Mouse (Mus musculus) E14TG2a.4 (cell line): ENCODE data around the gene Pbld1.

Source experiments
- CTCF ChIP-seq: conservative IDR thresholded peaks from 2 replicates; pipeline ENCODE4 v1.5.1; 2014; ENCODE audit warnings: low read length
- NANOG ChIP-seq: IDR thresholded peaks from 2 replicates; pipeline ENCODE4 v1.6.1; 2014; ENCODE audit warnings: borderline replicate concordance, low read length, mixed read lengths
- POU5F1 ChIP-seq: IDR thresholded peaks from 2 replicates; pipeline ENCODE4 v1.6.1; 2014; ENCODE audit warnings: low read length, borderline replicate concordance

GRCm38 (mm10) chr10:63100657-63101056 is 40.7 kb downstream of the Pbld1 start:
- TF ChIP-seq CTCF (no peak), POU5F1 (no peak), NANOG (no peak)
